In genomic region chr7:130419961-130420360, GRCm38 (mm10) we compare ENCODE assay signal across 18 mouse cellular contexts.
DNase-seq lines count a peak whose midpoint lies in the region; ATAC-seq and TF ChIP-seq lines count a peak whose summit lies in the region.
"Had no signal": no experiment of that assay in that cellular context is flagged by ENCODE, and none has a peak within 500 bp of the region (broad histone marks: within the 10 kb centered on the region; RNA-seq: fewer than 3 reads in every experiment).

No protein-coding gene starts in this region.

- 91% methylated on average over 1 of the region's 1 CpGs for WGBS in heart, embryonic 10.5 days
- WGBS in heart, embryonic 16.5 days, result 53% methylated on average over 1 of the region's 1 CpGs
- WGBS in stomach, embryonic 14.5 days, result 27% methylated on average over 1 of the region's 1 CpGs
- 26% methylated on average over 1 of the region's 1 CpGs for WGBS in stomach, postnatal 0 days

- intact Hi-C loops in heart, postnatal 36 days (cut with DNase I), result no loop called here

- no peak for TF ChIP-seq CTCF in stomach, postnatal 0 days (IDR thresholded peaks at IDR 0.05; ENCODE audit: low read depth)

- H3K9ac ChIP-seq in heart, embryonic 16.5 days (ENCODE audit: low read length), result no peak overlapping the region
- no peak overlapping the region for H3K9ac ChIP-seq in stomach, embryonic 14.5 days (replicated peaks; ENCODE audit: low read depth, low read length)
- H3K9ac ChIP-seq in stomach, postnatal 0 days (ENCODE audit: low read length), result no peak overlapping the region
- H3K9ac ChIP-seq: embryonic facial prominence, embryonic 12.5 days; forebrain, embryonic 15.5 days; hindbrain, embryonic 12.5 days had no signal

- H3K9me3 ChIP-seq in heart, embryonic 10.5 days, result no peaks in the 10 kb centered on the region
- no peaks in the 10 kb centered on the region for H3K9me3 ChIP-seq in heart, embryonic 16.5 days (replicated peaks; ENCODE audit: control insufficient read depth, low read length)
- no peaks in the 10 kb centered on the region for H3K9me3 ChIP-seq in stomach, embryonic 14.5 days (ENCODE audit: control insufficient read depth, low read depth, low read length)
- H3K9me3 ChIP-seq in stomach, postnatal 0 days (ENCODE audit: control insufficient read depth, low read length), result no peaks in the 10 kb centered on the region
- H3K9me3 ChIP-seq: embryonic facial prominence, embryonic 12.5 days; forebrain, embryonic 15.5 days; hindbrain, embryonic 12.5 days had no signal

- no peak overlapping the region for H3K4me3 ChIP-seq in heart, embryonic 10.5 days
- no peak overlapping the region for H3K4me3 ChIP-seq in heart, embryonic 16.5 days (ENCODE audit: low read length)
- no peak overlapping the region for H3K4me3 ChIP-seq in stomach, embryonic 14.5 days (ENCODE audit: low read depth, low read length)
- H3K4me3 ChIP-seq in stomach, postnatal 0 days (ENCODE audit: low read depth, low read length), result no peak overlapping the region
- H3K4me3 ChIP-seq: embryonic facial prominence, embryonic 12.5 days; forebrain, embryonic 15.5 days; heart, adult 2 months; hindbrain, embryonic 12.5 days had no signal

- no peak for TF ChIP-seq EP300 in stomach, postnatal 0 days (optimal IDR thresholded peaks at IDR 0.05)

- H3K4me2 ChIP-seq in heart, embryonic 16.5 days (ENCODE audit: low read depth, low read length), result no peak overlapping the region
- H3K4me2 ChIP-seq in stomach, embryonic 14.5 days (replicated peaks; ENCODE audit: low read depth, low read length), result no peak overlapping the region
- H3K4me2 ChIP-seq in stomach, postnatal 0 days (replicated peaks; ENCODE audit: low read depth), result no peak overlapping the region
- H3K4me2 ChIP-seq: embryonic facial prominence, embryonic 12.5 days; forebrain, embryonic 15.5 days; hindbrain, embryonic 12.5 days had no signal

- peak overlapping the region; percentile 47; the same call in 1 of the 2 replicates for H3K27ac ChIP-seq in heart, embryonic 10.5 days
- H3K27ac ChIP-seq in heart, embryonic 16.5 days (ENCODE audit: low read length), result peak overlapping the region; percentile 57
- H3K27ac ChIP-seq in stomach, embryonic 14.5 days (ENCODE audit: low read length), result peak overlapping the region; percentile 35
- H3K27ac ChIP-seq in stomach, postnatal 0 days (replicated peaks), result no peak overlapping the region
- H3K27ac ChIP-seq: embryonic facial prominence, embryonic 12.5 days; forebrain, embryonic 15.5 days; heart, adult 2 months; hindbrain, embryonic 12.5 days had no signal

- DNase-seq in heart, embryonic 10.5 days (ENCODE audit: low spot score), result no peak
- no peak for DNase-seq in heart, postnatal 4 days
- no peak for DNase-seq in heart, postnatal 36 days
- no peak for DNase-seq in stomach, postnatal 0 days (ENCODE audit: low spot score)
- no peak for DNase-seq in gastrocnemius, postnatal 10 days
- DNase-seq: adrenal gland, postnatal 14 days; cerebellum, adult 11-12 months; cerebellum, adult 9-10 months; cerebellum, postnatal 25 days; heart, adult 2 months; kidney, adult 18-20 months had no signal

- no peaks in the 10 kb centered on the region for H3K27me3 ChIP-seq in heart, embryonic 10.5 days (ENCODE audit: insufficient read depth, poor library complexity, severe bottlenecking)
- H3K27me3 ChIP-seq in heart, embryonic 16.5 days (ENCODE audit: control insufficient read depth, insufficient read depth, low read length), result no peaks in the 10 kb centered on the region
- no peaks in the 10 kb centered on the region for H3K27me3 ChIP-seq in stomach, embryonic 14.5 days (ENCODE audit: control insufficient read depth, insufficient read depth, low read length)
- H3K27me3 ChIP-seq in stomach, postnatal 0 days (ENCODE audit: control insufficient read depth, insufficient read depth, low read length), result no peaks in the 10 kb centered on the region
- H3K27me3 ChIP-seq: embryonic facial prominence, embryonic 12.5 days; forebrain, embryonic 15.5 days; hindbrain, embryonic 12.5 days had no signal

- no peak for ATAC-seq in heart, embryonic 16.5 days (replicated peaks; ENCODE audit: extremely low read depth, insufficient read depth, low FRiP score)
- ATAC-seq in stomach, embryonic 14.5 days (ENCODE audit: insufficient number of reproducible peaks, insufficient read depth, low FRiP score, low read depth), result no peak
- ATAC-seq in stomach, postnatal 0 days (ENCODE audit: low FRiP score, low TSS enrichment), result no peak
- ATAC-seq: forebrain, embryonic 15.5 days; hindbrain, embryonic 16.5 days; inflammation-experienced regulatory T-cells, adult 6 months had no signal

- H3K4me1 ChIP-seq in heart, embryonic 10.5 days, result peaks cover 5% of the 10 kb centered on the region; the same call in 1 of the 2 replicates
- H3K4me1 ChIP-seq in heart, embryonic 16.5 days (ENCODE audit: control insufficient read depth, insufficient read depth, low read length), result peaks cover 4% of the 10 kb centered on the region; the same call in 1 of the 2 replicates
- no peaks in the 10 kb centered on the region for H3K4me1 ChIP-seq in stomach, embryonic 14.5 days (ENCODE audit: control insufficient read depth, insufficient read depth, low read length)
- no peaks in the 10 kb centered on the region for H3K4me1 ChIP-seq in stomach, postnatal 0 days (replicated peaks; ENCODE audit: control insufficient read depth, insufficient read depth)
- H3K4me1 ChIP-seq: embryonic facial prominence, embryonic 12.5 days; forebrain, embryonic 15.5 days; hindbrain, embryonic 12.5 days had no signal

- H3K36me3 ChIP-seq in heart, embryonic 10.5 days, result 0 out of 2 replicates have a peak, but pooled peaks cover 2% of the 10 kb centered on the region
- H3K36me3 ChIP-seq in heart, embryonic 16.5 days (ENCODE audit: control insufficient read depth, insufficient read depth), result no peaks in the 10 kb centered on the region
- no peaks in the 10 kb centered on the region; the same call in 1 of the 2 replicates for H3K36me3 ChIP-seq in stomach, embryonic 14.5 days (ENCODE audit: control insufficient read depth, insufficient read depth, low read length)
- no peaks in the 10 kb centered on the region for H3K36me3 ChIP-seq in stomach, postnatal 0 days (ENCODE audit: control insufficient read depth, insufficient read depth, low read length)
- H3K36me3 ChIP-seq: embryonic facial prominence, embryonic 12.5 days; forebrain, embryonic 15.5 days; hindbrain, embryonic 12.5 days had no signal
